Mouse (Mus musculus) midbrain, embryonic 16.5 days (tissue): ENCODE measurements around the gene Depdc5. TPM values are rescaled to one million over a fixed set of nuclear protein-coding genes. Genes with fewer than 3 reads are reported as not detected.

Experiments
- ATAC-seq: fragments of 200-750 bp; cut with Nextera tagmentation; 2 replicates; pipeline ENCODE4 v1.8.0; 2017; ENCODE audit warnings: moderate TSS enrichment
- H3K27ac ChIP-seq: fragments of 300-500 bp; sonication (generic); 2 replicates; pipeline ENCODE4 v1.5.1; 2014; ENCODE audit warnings: mild to moderate bottlenecking, low read length, mixed read lengths
- H3K27me3 ChIP-seq: fragments of 300-500 bp; sonication (generic); 2 replicates; pipeline ENCODE4 v1.6.1; 2014; ENCODE audit warnings: low read depth, low read length, mixed read lengths; ENCODE audit not compliant: control insufficient read depth, insufficient read depth
- H3K36me3 ChIP-seq: fragments of 300-500 bp; sonication (generic); 2 replicates; pipeline ENCODE4 v1.6.1; 2014; ENCODE audit warnings: mild to moderate bottlenecking, low read length, moderate library complexity, mixed read lengths; ENCODE audit not compliant: control insufficient read depth, insufficient read depth
- H3K4me1 ChIP-seq: fragments of 300-500 bp; sonication (generic); 2 replicates; pipeline ENCODE4 v1.6.1; 2014; ENCODE audit warnings: mild to moderate bottlenecking, low read length, mixed read lengths; ENCODE audit not compliant: control insufficient read depth, insufficient read depth
- H3K4me2 ChIP-seq: fragments of 300-500 bp; sonication (generic); 2 replicates; pipeline ENCODE4 v1.6.1; 2014; ENCODE audit warnings: mild to moderate bottlenecking, low read length, mixed read lengths
- H3K4me3 ChIP-seq: fragments of 300-500 bp; sonication (generic); 2 replicates; pipeline ENCODE4 v1.5.1; 2014; ENCODE audit warnings: low read depth, mild to moderate bottlenecking, low read length, moderate library complexity, mixed read lengths
- H3K9ac ChIP-seq: fragments of 300-500 bp; sonication (generic); 2 replicates; pipeline ENCODE4 v1.6.1; 2014; ENCODE audit warnings: low read depth, low read length, mixed read lengths
- H3K9me3 ChIP-seq: fragments of 300-500 bp; sonication (generic); replicated peaks from 2 replicates; pipeline ENCODE4 v1.6.1; 2014; ENCODE audit warnings: mild to moderate bottlenecking, low read length, mixed read lengths; ENCODE audit not compliant: control insufficient read depth, poor library complexity, severe bottlenecking
- WGBS: fragments of 180-500 bp; shearing (Covaris S2); extraction: QIAGEN DNeasy Blood & Tissue Kit; methylation state at CpG from one replicate; pipeline ENCODE4 v1.1.7; 2014; 5-methylcytosine and 5-hydroxymethylcytosine counted together
- polyA plus RNA-seq: library from polyadenylated mRNA; unstranded; fragments of >200 nt; fragmentation: Nextera tagmentation; extraction: Ambion mirVana; gene quantifications from 2 replicates; pipeline ENCODE4 v1.2.1, GENCODE M21; 2015

The Depdc5 gene
- polyA plus RNA-seq, 1 experiment from 2014 or later = 27.4 TPM

DNA sequence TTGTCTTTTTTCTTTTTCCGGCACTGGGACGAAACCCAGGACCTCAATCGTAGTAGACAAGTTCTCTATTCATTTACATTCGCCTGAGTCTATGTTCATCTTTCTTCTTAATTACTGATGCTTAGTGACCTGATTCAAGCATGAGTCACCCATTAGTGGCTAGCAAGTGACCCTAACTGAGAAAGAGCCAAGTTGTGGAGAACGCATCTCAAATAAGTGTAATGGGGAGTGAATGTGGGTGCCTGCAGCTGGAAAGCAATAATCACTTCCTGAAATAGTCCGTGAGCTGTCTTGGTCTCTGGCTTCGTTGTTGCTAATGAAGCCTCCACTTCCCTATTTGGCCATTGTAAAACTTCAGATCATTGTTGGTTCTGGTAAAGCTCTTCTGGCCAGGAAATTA is 77.1 kb downstream of the Depdc5 start:
- ATAC-seq = no peak
- 88% methylated on average over 7 of the region's 7 CpGs for WGBS

GRCm38 (mm10) chr5:32941209-32941924 is 77.9 kb downstream of the Depdc5 start:
- Histone ChIP-seq H3K4me1 (no peaks in the 10 kb centered on the region), H3K27ac (no peak overlapping the region), H3K9me3 (no peaks in the 10 kb centered on the region), H3K4me2 (no peak overlapping the region), H3K4me3 (no peak overlapping the region), H3K9ac (no peak overlapping the region), H3K27me3 (no peaks in the 10 kb centered on the region), H3K36me3 (peaks cover 31% of the 10 kb centered on the region)
- WGBS = 98% methylated on average over 8 of the region's 8 CpGs
- ATAC-seq = no peak

More for the DNA sequence above, 77.1 kb downstream of the Depdc5 start:
- Histone ChIP-seq H3K4me1 (no peaks in the 10 kb centered on the region), H3K27ac (no peak overlapping the region), H3K9ac (no peak overlapping the region), H3K4me2 (no peak overlapping the region), H3K9me3 (no peaks in the 10 kb centered on the region), H3K36me3 (peaks cover 32% of the 10 kb centered on the region), H3K4me3 (no peak overlapping the region), H3K27me3 (no peaks in the 10 kb centered on the region)

DNA sequence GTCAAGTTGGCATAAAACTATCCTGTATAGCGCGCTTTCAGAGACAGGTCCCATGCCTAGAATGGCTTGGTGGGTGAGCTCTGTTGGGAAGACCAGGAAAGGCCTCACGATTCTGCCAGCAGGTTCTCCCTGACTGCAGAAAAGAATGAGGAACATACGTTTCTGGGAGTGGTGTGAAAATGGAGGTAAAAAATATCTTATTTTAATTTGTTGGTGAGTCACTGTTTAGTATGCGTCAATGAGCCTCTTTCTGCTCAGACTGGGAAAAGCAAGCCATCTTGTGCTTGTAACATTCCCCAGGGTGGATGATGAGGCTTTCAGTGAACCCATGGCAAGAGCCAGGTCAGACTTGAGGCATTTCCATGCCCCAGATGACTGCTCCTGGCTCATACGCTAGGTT is 86.6 kb downstream of the Depdc5 start:
- Histone ChIP-seq H3K9me3 (no peaks in the 10 kb centered on the region), H3K36me3 (peaks cover 17% of the 10 kb centered on the region), H3K27me3 (no peaks in the 10 kb centered on the region), H3K4me2 (no peak overlapping the region), H3K4me1 (no peaks in the 10 kb centered on the region), H3K4me3 (no peak overlapping the region), H3K9ac (no peak overlapping the region), H3K27ac (no peak overlapping the region)
- 96% methylated on average over 6 of the region's 6 CpGs for WGBS
- ATAC-seq = no peak

- H3K27ac ChIP-seq = no peak overlapping the region
- no peaks in the 10 kb centered on the region for H3K4me1 ChIP-seq
- no peak for ATAC-seq
- no peak overlapping the region for H3K4me3 ChIP-seq
- no peaks in the 10 kb centered on the region for H3K27me3 ChIP-seq
- 84% methylated on average over 3 of the region's 3 CpGs for WGBS
- H3K9ac ChIP-seq = no peak overlapping the region
- no peaks in the 10 kb centered on the region for H3K9me3 ChIP-seq
- H3K4me2 ChIP-seq = no peak overlapping the region
- peaks cover 13% of the 10 kb centered on the region; the same call in 1 of the 2 replicates for H3K36me3 ChIP-seq
Observed at GRCm38 (mm10) chr5:32950702-32951274, 87.3 kb downstream of the Depdc5 start.

GRCm38 (mm10) chr5:32955716-32956115 is 92.2 kb downstream of the Depdc5 start:
- Histone ChIP-seq H3K27ac (no peak overlapping the region), H3K9me3 (no peaks in the 10 kb centered on the region), H3K4me2 (no peak overlapping the region), H3K9ac (no peak overlapping the region), H3K4me1 (no peaks in the 10 kb centered on the region), H3K36me3 (peaks cover 10% of the 10 kb centered on the region), H3K27me3 (no peaks in the 10 kb centered on the region), H3K4me3 (no peak overlapping the region)
- WGBS = 92% methylated on average over 4 of the region's 4 CpGs
- no peak for ATAC-seq

- no peaks in the 10 kb centered on the region for H3K9me3 ChIP-seq
- H3K4me1 ChIP-seq = no peaks in the 10 kb centered on the region
- H3K4me3 ChIP-seq = no peak overlapping the region
- H3K9ac ChIP-seq = no peak overlapping the region
- H3K27ac ChIP-seq = no peak overlapping the region
- WGBS = 85% methylated on average over 3 of the region's 3 CpGs
- H3K27me3 ChIP-seq = no peaks in the 10 kb centered on the region
- no peak for ATAC-seq
- H3K36me3 ChIP-seq = peaks cover 8% of the 10 kb centered on the region
- no peak overlapping the region for H3K4me2 ChIP-seq
Observed at GRCm38 (mm10) chr5:32961616-32962015, 98.1 kb downstream of the Depdc5 start.

DNA sequence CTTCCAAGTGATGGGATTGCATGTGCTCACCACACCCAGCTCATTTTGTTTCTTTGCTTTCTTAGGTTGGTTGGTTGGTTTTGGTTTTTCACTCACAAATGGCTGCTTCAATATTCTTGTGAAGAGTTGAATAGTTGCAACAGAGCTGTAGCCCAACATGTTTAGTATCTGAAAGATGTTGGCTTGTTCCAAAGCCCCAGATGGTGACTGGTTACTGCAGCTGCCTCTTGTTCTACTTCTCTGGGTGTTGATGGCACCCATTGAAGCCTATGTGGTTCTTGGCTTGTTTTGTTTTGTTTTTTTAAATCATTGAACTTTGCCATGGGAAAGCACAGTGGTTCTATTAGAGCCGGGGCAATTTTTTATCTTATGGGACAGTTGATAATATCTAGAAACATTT is 99.1 kb downstream of the Depdc5 start:
- no peaks in the 10 kb centered on the region for H3K27me3 ChIP-seq
- peaks cover 10% of the 10 kb centered on the region for H3K36me3 ChIP-seq
- H3K4me3 ChIP-seq = no peak overlapping the region
- 97% methylated on average over 1 of the region's 1 CpGs for WGBS
- ATAC-seq = no peak
- H3K27ac ChIP-seq = no peak overlapping the region
- no peaks in the 10 kb centered on the region for H3K4me1 ChIP-seq
- H3K4me2 ChIP-seq = no peak overlapping the region
- H3K9ac ChIP-seq = no peak overlapping the region
- no peaks in the 10 kb centered on the region for H3K9me3 ChIP-seq

DNA sequence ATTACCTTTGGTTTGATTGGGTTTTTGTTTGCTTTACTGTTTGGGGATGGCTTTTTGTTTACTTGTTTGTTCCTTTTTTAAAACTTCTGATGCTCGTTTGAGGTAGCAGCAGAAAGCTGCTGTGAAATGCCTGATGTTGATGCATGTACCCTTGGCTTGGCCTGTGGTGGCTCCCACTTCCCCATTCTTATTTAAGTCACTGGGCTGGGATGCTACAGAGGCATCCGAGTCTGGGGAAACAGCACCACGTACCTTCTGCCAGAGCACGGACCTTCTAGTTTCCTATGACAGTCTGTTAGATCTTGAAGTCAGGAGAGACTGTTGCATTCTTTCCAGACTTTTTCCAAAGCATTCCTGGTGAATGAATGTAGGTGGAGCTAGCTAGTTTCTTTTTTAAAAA is 113.0 kb downstream of the Depdc5 start:
- Histone ChIP-seq H3K27me3 (no peaks in the 10 kb centered on the region), H3K9ac (no peak overlapping the region), H3K36me3 (peaks cover 11% of the 10 kb centered on the region), H3K4me3 (no peak overlapping the region), H3K9me3 (no peaks in the 10 kb centered on the region), H3K4me1 (no peaks in the 10 kb centered on the region), H3K4me2 (no peak overlapping the region), H3K27ac (no peak overlapping the region)
- 89% methylated on average over 4 of the region's 4 CpGs for WGBS
- no peak for ATAC-seq

DNA sequence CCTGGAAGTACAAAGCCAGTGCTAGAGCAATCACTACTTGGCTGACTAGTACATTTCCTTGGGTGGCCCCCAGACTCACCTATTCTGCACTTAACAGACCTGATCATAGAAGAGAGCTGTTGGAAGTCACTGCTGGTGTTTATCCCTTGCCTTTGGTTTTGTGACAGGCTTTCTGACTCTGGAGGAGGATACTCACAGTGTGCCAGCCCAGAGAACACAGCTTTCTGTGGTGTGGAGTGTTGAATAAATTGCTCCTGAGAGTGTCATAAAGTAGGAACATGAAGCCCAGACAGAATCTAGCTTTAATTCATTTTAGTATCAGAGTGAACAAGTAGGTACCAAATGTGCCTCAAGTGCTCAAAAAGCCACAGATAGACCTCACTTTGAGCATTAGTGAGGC is 113.7 kb downstream of the Depdc5 start:
- ATAC-seq = no peak

More for the DNA sequence above, 113.7 kb downstream of the Depdc5 start:
- Histone ChIP-seq H3K27me3 (no peaks in the 10 kb centered on the region), H3K36me3 (peaks cover 15% of the 10 kb centered on the region), H3K4me3 (no peak overlapping the region), H3K9me3 (no peaks in the 10 kb centered on the region), H3K27ac (no peak overlapping the region), H3K4me1 (no peaks in the 10 kb centered on the region), H3K4me2 (no peak overlapping the region), H3K9ac (no peak overlapping the region)
